Mouse (Mus musculus) hindbrain, embryonic 16.5 days (tissue): ENCODE results near the gene Frem2. TPM values are rescaled to one million over a fixed set of nuclear protein-coding genes. Genes with fewer than 3 reads are reported as not detected.

Source experiments
- ATAC-seq: fragments of 200-750 bp; cut with Nextera tagmentation; 2 replicates; pipeline ENCODE4 v1.8.0; 2017; ENCODE audit warnings: moderate TSS enrichment, moderate library complexity
- H3K27ac ChIP-seq: fragments of 300-500 bp; sonication (generic); 2 replicates; pipeline ENCODE4 v1.5.1; 2014; ENCODE audit warnings: low read depth, mild to moderate bottlenecking, control low read depth, low read length, moderate library complexity
- H3K27me3 ChIP-seq: fragments of 300-500 bp; sonication (generic); replicated peaks from 2 replicates; pipeline ENCODE4 v1.6.1; 2014; ENCODE audit warnings: low read length; ENCODE audit not compliant: control insufficient read depth, insufficient read depth
- H3K36me3 ChIP-seq: fragments of 300-500 bp; sonication (generic); 2 replicates; pipeline ENCODE4 v1.6.1; 2014; ENCODE audit warnings: mild to moderate bottlenecking, low read length, moderate library complexity, mixed read lengths; ENCODE audit not compliant: control insufficient read depth, insufficient read depth
- H3K4me1 ChIP-seq: fragments of 300-500 bp; sonication (generic); 2 replicates; pipeline ENCODE4 v1.6.1; 2014; ENCODE audit warnings: low read depth, low read length; ENCODE audit not compliant: control insufficient read depth, insufficient read depth
- H3K4me2 ChIP-seq: fragments of 300-500 bp; sonication (generic); 2 replicates; pipeline ENCODE4 v1.6.1; 2014; ENCODE audit warnings: mild to moderate bottlenecking, low read length, control low read depth, moderate library complexity
- H3K4me3 ChIP-seq: fragments of 300-500 bp; sonication (generic); 2 replicates; pipeline ENCODE4 v1.5.1; 2014; ENCODE audit warnings: mild to moderate bottlenecking, low read length, control low read depth, moderate library complexity
- H3K9ac ChIP-seq: fragments of 300-500 bp; sonication (generic); 2 replicates; pipeline ENCODE4 v1.6.1; 2014; ENCODE audit warnings: low read depth, mild to moderate bottlenecking, control low read depth, low read length, moderate library complexity
- H3K9me3 ChIP-seq: fragments of 300-500 bp; sonication (generic); 2 replicates; pipeline ENCODE4 v1.6.1; 2014; ENCODE audit warnings: mild to moderate bottlenecking, low read length, moderate library complexity; ENCODE audit not compliant: control insufficient read depth
- WGBS: fragments of 180-500 bp; shearing (Covaris S2); extraction: QIAGEN DNeasy Blood & Tissue Kit; methylation state at CpG from one replicate; pipeline ENCODE4 v1.1.7; 2014; 5-methylcytosine and 5-hydroxymethylcytosine counted together
- polyA plus RNA-seq: library from polyadenylated mRNA; unstranded; fragments of >200 nt; fragmentation: Nextera tagmentation; extraction: Ambion mirVana; gene quantifications from 2 replicates; pipeline ENCODE4 v1.2.1, GENCODE M21; 2015

Gene Frem2
- polyA plus RNA-seq, 1 experiment from 2014 or later: 1.7 TPM

- Histone ChIP-seq H3K27me3 (no peaks in the 10 kb centered on the region), H3K9me3 (no peaks in the 10 kb centered on the region), H3K4me2 (no peak overlapping the region), H3K9ac (no peak overlapping the region), H3K4me3 (no peak overlapping the region), H3K4me1 (no peaks in the 10 kb centered on the region), H3K27ac (no peak overlapping the region), H3K36me3 (no peaks in the 10 kb centered on the region)
- ATAC-seq: no peak
- WGBS: 89% methylated on average over 6 of the region's 6 CpGs
Measured at GRCm38 (mm10) chr3:53498351-53498905, 158.7 kb downstream of the Frem2 start.

GRCm38 (mm10) chr3:53488353-53488752, 168.8 kb downstream of the Frem2 start, which contains the start of gene Stoml3:
Gene Stoml3 (plus strand): TSS chr3:53488653.
- no peaks in the 10 kb centered on the region for H3K27me3 ChIP-seq

GRCm38 (mm10) chr3:53486996-53487576, 170.1 kb downstream of the Frem2 start:
- 84% methylated on average over 9 of the region's 9 CpGs for WGBS
- ATAC-seq: no peak

More at GRCm38 (mm10) chr3:53488353-53488752, 168.8 kb downstream of the Frem2 start, which contains the start of gene Stoml3:
- no peak for ATAC-seq
- Histone ChIP-seq H3K9me3 (no peaks in the 10 kb centered on the region), H3K36me3 (no peaks in the 10 kb centered on the region), H3K4me3 (no peak within 1 kb of the TSS), H3K4me2 (no peak within 1 kb of the TSS), H3K4me1 (no peaks in the 10 kb centered on the region), H3K9ac (no peak within 1 kb of the TSS), H3K27ac (no peak within 1 kb of the TSS)
- WGBS: 74% methylated on average over 6 of the region's 6 CpGs

GRCm38 (mm10) chr3:53486561-53486960, 170.6 kb downstream of the Frem2 start:
- Histone ChIP-seq H3K27ac (no peak overlapping the region), H3K4me2 (no peak overlapping the region), H3K27me3 (no peaks in the 10 kb centered on the region), H3K36me3 (0 out of 2 replicates have a peak, but pooled peaks cover 6% of the 10 kb centered on the region), H3K9ac (no peak overlapping the region), H3K4me1 (no peaks in the 10 kb centered on the region), H3K4me3 (no peak overlapping the region), H3K9me3 (no peaks in the 10 kb centered on the region)
- 81% methylated on average over 10 of the region's 10 CpGs for whole genome bisulfite sequencing
- no peak for ATAC-seq

More at GRCm38 (mm10) chr3:53486996-53487576, 170.1 kb downstream of the Frem2 start:
- Histone ChIP-seq H3K36me3 (0 out of 2 replicates have a peak, but pooled peaks cover 3% of the 10 kb centered on the region), H3K9ac (no peak overlapping the region), H3K27ac (no peak overlapping the region), H3K9me3 (no peaks in the 10 kb centered on the region), H3K4me3 (no peak overlapping the region), H3K27me3 (no peaks in the 10 kb centered on the region), H3K4me2 (no peak overlapping the region), H3K4me1 (no peaks in the 10 kb centered on the region)

- no peaks in the 10 kb centered on the region for H3K27me3 ChIP-seq
- peaks cover 24% of the 10 kb centered on the region for H3K36me3 ChIP-seq
- no peak for ATAC-seq
- no peaks in the 10 kb centered on the region for H3K9me3 ChIP-seq
- H3K4me2 ChIP-seq: no peak overlapping the region
- H3K4me1 ChIP-seq: no peaks in the 10 kb centered on the region
- 93% methylated on average over 8 of the region's 8 CpGs for WGBS
- H3K4me3 ChIP-seq: no peak overlapping the region
- no peak overlapping the region for H3K9ac ChIP-seq
- H3K27ac ChIP-seq: no peak overlapping the region
Measured at GRCm38 (mm10) chr3:53483414-53484059, 173.6 kb downstream of the Frem2 start.

GRCm38 (mm10) chr3:53478419-53479046, 178.6 kb downstream of the Frem2 start:
- Histone ChIP-seq H3K9me3 (no peaks in the 10 kb centered on the region), H3K27me3 (no peaks in the 10 kb centered on the region), H3K36me3 (peaks cover 47% of the 10 kb centered on the region), H3K27ac (no peak overlapping the region), H3K4me1 (no peaks in the 10 kb centered on the region), H3K9ac (no peak overlapping the region), H3K4me3 (no peak overlapping the region), H3K4me2 (no peak overlapping the region)
- 0 out of 2 replicates have a peak, but pooled peaks have one; percentile 21 for ATAC-seq
- WGBS: 97% methylated on average over 30 of the region's 30 CpGs

- H3K4me2 ChIP-seq: no peak overlapping the region
- no peaks in the 10 kb centered on the region for H3K9me3 ChIP-seq
- H3K27ac ChIP-seq: no peak overlapping the region
- H3K27me3 ChIP-seq: no peaks in the 10 kb centered on the region
- peak; percentile 61; the same call in 1 of the 2 replicates for ATAC-seq
- H3K9ac ChIP-seq: no peak overlapping the region
- H3K36me3 ChIP-seq: peaks cover 56% of the 10 kb centered on the region
- H3K4me3 ChIP-seq: no peak overlapping the region
- WGBS: 78% methylated on average over 17 of the region's 17 CpGs
- H3K4me1 ChIP-seq: no peaks in the 10 kb centered on the region
Measured at GRCm38 (mm10) chr3:53477468-53477867, 179.7 kb downstream of the Frem2 start.

GRCm38 (mm10) chr3:53475889-53476288, 181.3 kb downstream of the Frem2 start:
- WGBS: 52% methylated on average over 6 of the region's 6 CpGs
- no peak overlapping the region for H3K9ac ChIP-seq
- H3K4me1 ChIP-seq: no peaks in the 10 kb centered on the region
- peaks cover 55% of the 10 kb centered on the region for H3K36me3 ChIP-seq
- ATAC-seq: peak; percentile 70
- H3K4me3 ChIP-seq: no peak overlapping the region
- no peaks in the 10 kb centered on the region for H3K27me3 ChIP-seq
- H3K27ac ChIP-seq: no peak overlapping the region
- no peak overlapping the region for H3K4me2 ChIP-seq
- no peaks in the 10 kb centered on the region for H3K9me3 ChIP-seq

- H3K4me1 ChIP-seq: no peaks in the 10 kb centered on the region; the same call in 1 of the 2 replicates
- H3K4me2 ChIP-seq: no peak overlapping the region
- H3K27me3 ChIP-seq: no peaks in the 10 kb centered on the region
- 64% methylated on average over 4 of the region's 4 CpGs for WGBS
- H3K36me3 ChIP-seq: peaks cover 48% of the 10 kb centered on the region
- no peak overlapping the region for H3K9ac ChIP-seq
- no peak for ATAC-seq
- H3K4me3 ChIP-seq: no peak overlapping the region
- H3K27ac ChIP-seq: no peak overlapping the region
- no peaks in the 10 kb centered on the region for H3K9me3 ChIP-seq
Measured at GRCm38 (mm10) chr3:53474179-53474578, 183.0 kb downstream of the Frem2 start.
